Mouse (Mus musculus) adrenal gland, postnatal 10 days (tissue): ENCODE measurements at regions not wholly inside any gene's neighbourhood (a gene's known extent, or its start where the extent isn't known, plus 50 kb on each side); places are given as distances from the start of the nearest gene placed in this dataset.
"Not testable (repeated sequence)": the region's sequence is repeated elsewhere in the genome, so short reads cannot be mapped to it uniquely, and the experiment has no call there.

ENCODE experiments used
- DNase-seq: peaks from one replicate; pipeline ENCODE4 v3.0.0; 2021; ENCODE audit warnings: mixed read lengths

DNA sequence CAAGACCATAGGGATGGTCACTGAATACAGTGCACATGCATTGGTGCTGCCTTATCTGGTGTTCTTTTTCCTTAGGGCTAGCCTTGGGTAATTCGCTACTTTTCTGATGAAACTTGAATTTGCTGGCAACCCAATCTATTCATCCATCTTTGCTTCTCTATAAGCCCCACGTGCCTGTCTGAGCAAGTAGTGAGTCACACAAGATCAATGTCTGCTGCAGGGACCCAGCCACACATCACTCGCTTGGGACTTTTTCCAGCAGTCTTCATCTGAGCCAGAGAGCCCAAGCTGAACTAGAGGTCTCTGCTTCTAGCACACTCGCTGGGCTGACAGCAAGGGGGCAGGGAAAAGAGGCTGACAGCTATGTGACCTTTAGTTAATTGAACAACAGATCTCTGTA lies 464.3 kb upstream of the Nmur2 start:
- peak; percentile 1 for DNase-seq

GRCm38 (mm10) chr11:56514941-56515340 lies 474.1 kb upstream of the Nmur2 start:
- no peak for DNase-seq

DNA sequence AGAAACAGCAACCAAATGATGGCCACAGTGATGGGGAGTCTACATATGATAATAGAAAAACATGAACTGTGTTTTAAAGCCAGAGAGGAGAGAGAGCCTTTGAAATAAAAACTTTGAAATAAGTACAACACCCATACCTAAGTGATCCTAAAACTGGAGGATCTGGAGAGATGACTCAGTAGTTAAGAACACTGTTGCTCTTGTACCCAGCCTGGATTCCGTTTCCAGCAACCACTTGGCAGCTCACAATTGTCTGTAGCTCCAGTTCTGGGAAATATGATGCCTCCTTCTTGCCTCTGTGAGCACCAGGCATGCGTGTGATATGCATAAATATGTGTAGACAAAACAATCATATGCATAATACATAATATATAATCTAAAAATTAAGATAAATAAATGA lies 477.7 kb upstream of the Nmur2 start:
- DNase-seq = no peak

DNA sequence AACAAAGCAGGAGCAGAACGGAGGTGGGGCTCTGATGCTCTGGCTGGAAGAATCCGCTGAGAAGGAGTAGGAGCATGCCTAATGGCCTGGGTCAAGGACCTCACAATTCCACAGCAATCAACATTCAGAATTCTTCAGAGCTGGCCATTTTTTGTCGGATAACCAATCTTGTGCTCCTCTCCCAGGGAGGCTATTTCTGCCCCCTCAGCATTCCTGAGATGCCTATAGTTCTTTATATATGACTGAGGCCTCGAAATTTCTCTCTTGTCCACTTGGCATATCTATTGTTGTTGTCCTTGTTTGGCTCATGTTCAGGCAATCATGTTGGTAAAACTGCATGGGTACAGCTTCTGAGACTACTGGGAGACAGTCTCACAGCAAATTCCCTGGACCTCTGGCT lies 460.5 kb upstream of the Gria1 start:
- DNase-seq = no peak

DNA sequence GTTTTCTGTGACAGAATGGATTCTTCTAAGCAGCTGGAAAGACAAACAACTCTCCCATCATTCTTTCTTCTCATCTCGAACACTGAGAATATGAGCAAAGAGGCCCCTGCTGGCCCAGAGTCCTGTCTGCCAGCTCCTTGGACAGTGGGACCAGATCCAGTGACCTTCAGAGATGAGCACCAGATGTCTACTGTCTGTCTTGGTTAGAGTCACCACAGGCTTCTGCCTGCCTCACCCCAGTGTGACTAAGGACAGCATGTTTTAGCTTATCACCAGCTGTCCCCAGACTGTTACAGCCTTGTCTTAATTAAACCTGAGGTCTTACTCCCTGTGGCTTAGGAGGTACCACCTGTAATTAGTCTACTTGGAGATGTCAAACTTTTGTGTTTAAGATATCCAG lies 454.9 kb upstream of the Gria1 start:
- no peak for DNase-seq

GRCm38 (mm10) chr11:56580028-56580427 lies 431.2 kb upstream of the Gria1 start:
- DNase-seq = no peak

GRCm38 (mm10) chr11:56583054-56583453 lies 428.1 kb upstream of the Gria1 start:
- no peak for DNase-seq

GRCm38 (mm10) chr11:56593435-56593834 lies 417.8 kb upstream of the Gria1 start:
- DNase-seq = not testable (repeated sequence)

- DNase-seq = no peak
Measured at GRCm38 (mm10) chr11:56603742-56604141, 407.4 kb upstream of the Gria1 start.

GRCm38 (mm10) chr11:56627659-56628058 lies 383.5 kb upstream of the Gria1 start:
- DNase-seq = no peak

- DNase-seq = no peak
Measured at GRCm38 (mm10) chr11:56633445-56633844, 377.7 kb upstream of the Gria1 start.

GRCm38 (mm10) chr11:56636606-56637226 lies 374.5 kb upstream of the Gria1 start:
- no peak for DNase-seq

DNA sequence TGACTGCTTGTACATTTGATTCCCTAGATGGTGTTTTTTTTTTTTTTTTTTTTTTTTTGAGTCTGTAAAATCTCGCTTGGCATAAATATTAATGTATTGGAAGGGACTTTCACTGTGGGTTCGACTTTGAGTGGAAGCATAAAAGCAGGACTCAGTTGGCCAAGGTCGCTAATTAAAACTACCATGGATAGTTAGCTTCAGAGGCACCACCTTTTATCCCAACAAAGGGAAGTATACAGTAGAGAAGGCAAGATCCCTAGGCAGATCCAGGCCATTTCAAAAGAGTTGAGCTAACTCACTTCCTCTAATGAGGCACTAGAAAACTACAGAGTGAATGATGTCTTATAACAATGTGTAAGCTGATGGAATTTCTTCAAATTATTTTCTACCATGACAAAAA lies 369.5 kb upstream of the Gria1 start:
- DNase-seq = no peak
